Mouse (Mus musculus) small intestine, adult 2 months (tissue): Measurements from ENCODE around the gene Hoxd10. TPM values are rescaled to one million over a fixed set of nuclear protein-coding genes. Genes with fewer than 3 reads are reported as not detected.

ENCODE experiments used
- H3K27ac ChIP-seq: fragments of 200-500 bp; 2 replicates; pipeline ENCODE4 v1.5.1; 2012; ENCODE audit warnings: low read depth, low read length, control low read depth, inconsistent platforms; ENCODE audit not compliant: insufficient read depth
- H3K27me3 ChIP-seq: fragments of 200-500 bp; 2 replicates; pipeline ENCODE4 v1.6.1; 2012; ENCODE audit warnings: mild to moderate bottlenecking, moderate library complexity, low read length, inconsistent platforms; ENCODE audit not compliant: control insufficient read depth, insufficient read depth
- H3K36me3 ChIP-seq: fragments of 200-500 bp; 2 replicates; pipeline ENCODE4 v1.6.1; 2012; ENCODE audit warnings: mild to moderate bottlenecking, low read length, control low read depth, inconsistent platforms; ENCODE audit not compliant: control insufficient read depth, insufficient read depth
- H3K4me1 ChIP-seq: fragments of 200-500 bp; 2 replicates; pipeline ENCODE4 v1.6.1; 2012; ENCODE audit warnings: low read length, inconsistent platforms, mixed read lengths; ENCODE audit not compliant: control insufficient read depth, insufficient read depth, insufficient read length
- H3K4me3 ChIP-seq: fragments of 200-500 bp; 2 replicates; pipeline ENCODE4 v1.5.1; 2012; ENCODE audit warnings: low read depth, mild to moderate bottlenecking, control low read depth, inconsistent platforms, low read length, moderate library complexity
- CTCF ChIP-seq: fragments of 200-500 bp; IDR thresholded peaks from 2 replicates; pipeline ENCODE4 v1.5.1; 2012; ENCODE audit warnings: low read depth, mild to moderate bottlenecking, control low read depth, inconsistent platforms, low read length, moderate library complexity, mixed read lengths; ENCODE audit not compliant: insufficient replicate concordance, insufficient read length; ENCODE audit errors: extremely low read depth
- POLR2A ChIP-seq: fragments of 200-500 bp; IDR thresholded peaks from 2 replicates; pipeline ENCODE4 v1.6.1; 2012; ENCODE audit warnings: low read depth, mild to moderate bottlenecking, control low read depth, inconsistent platforms, low read length, moderate library complexity
- WGBS: fragments of 180-500 bp; shearing (Covaris S2); methylation state at CpG from one replicate; pipeline ENCODE4 v1.1.7; 2018; 5-methylcytosine and 5-hydroxymethylcytosine counted together
- polyA plus RNA-seq: library from polyadenylated mRNA; depleted of rRNA; stranded (reverse); fragments of >200 nt; gene quantifications from 2 replicates; pipeline ENCODE4 v1.2.3, GENCODE M21; 2012; rRNA removed

The Hoxd10 gene
- polyA plus RNA-seq, 1 experiment = not detected

DNA sequence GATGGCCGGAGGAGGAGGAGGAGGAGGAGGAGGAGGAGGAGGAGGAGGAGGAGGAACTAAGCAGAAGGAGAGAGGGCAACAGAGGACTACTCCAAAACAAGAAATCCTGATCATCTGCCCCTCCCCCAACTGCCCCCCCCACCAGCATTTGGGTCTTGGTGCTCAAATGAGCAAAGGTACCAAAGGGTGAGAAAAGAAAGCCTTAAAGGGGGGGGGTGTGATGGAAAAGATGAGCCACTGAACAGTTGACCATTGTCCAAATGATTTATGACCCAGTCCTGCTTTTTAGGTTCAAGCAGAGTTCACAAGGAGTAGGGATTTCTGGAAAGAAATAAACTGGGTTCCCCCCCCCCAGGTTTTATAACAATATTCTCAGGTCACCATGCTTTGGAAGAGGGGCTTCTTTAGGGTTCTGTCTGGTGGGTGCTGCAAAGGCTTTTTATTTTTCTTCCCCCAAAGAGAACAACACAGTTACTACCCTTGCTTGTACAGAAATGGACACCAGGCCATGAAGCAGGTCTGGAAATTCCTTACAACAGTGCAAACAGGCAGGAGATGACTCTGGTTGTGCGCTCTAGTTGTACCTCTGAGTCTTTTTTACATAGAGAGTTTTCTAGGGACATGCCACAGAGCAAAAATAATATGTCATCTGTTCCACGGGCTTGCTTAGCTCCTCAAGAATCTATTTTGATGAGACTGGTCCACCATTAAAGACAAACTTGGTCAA, 49.7 kb downstream of the Hoxd10 start:
- 56% methylated on average over 2 of the region's 3 CpGs for WGBS
- H3K27me3 ChIP-seq = peaks cover 54% of the 10 kb centered on the region
- no peak overlapping the region for H3K4me3 ChIP-seq
- H3K27ac ChIP-seq = no peak overlapping the region
- H3K36me3 ChIP-seq = no peaks in the 10 kb centered on the region
- H3K4me1 ChIP-seq = no peaks in the 10 kb centered on the region; the same call in 1 of the 2 replicates
- TF ChIP-seq CTCF (no peak), POLR2A (no peak)

DNA sequence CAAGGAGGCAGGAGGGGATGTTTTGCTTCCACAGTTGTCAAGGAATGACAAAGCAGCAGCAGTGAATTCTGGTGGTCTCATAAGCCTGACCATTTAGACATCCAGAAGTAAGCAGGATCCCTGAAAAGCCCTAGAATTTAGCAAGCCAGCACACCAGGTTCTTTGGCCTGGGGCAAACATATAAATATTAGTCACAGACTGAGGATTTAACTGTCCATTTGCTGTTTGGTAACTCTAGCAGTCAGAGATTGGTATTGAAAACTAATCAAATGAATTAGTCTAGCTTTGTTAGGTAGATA, 50.2 kb downstream of the Hoxd10 start:
- TF ChIP-seq POLR2A = no peak
- TF ChIP-seq CTCF = no peak
- no peaks in the 10 kb centered on the region; the same call in 1 of the 2 replicates for H3K4me1 ChIP-seq
- H3K27ac ChIP-seq = no peak overlapping the region
- no peaks in the 10 kb centered on the region for H3K36me3 ChIP-seq
- no peak overlapping the region for H3K4me3 ChIP-seq
- peaks cover 58% of the 10 kb centered on the region for H3K27me3 ChIP-seq

Other genes with a start within 250 kb of the Hoxd10 start
- 1.5 and 1.6 TPM in 2 replicates for gene Lnpk, start 112.5 kb upstream of the Hoxd10 start, polyA plus RNA-seq
- gene Evx2, start 32.4 kb upstream of the Hoxd10 start, polyA plus RNA-seq = not detected in 2 replicates
- gene Hoxd13, start 23.6 kb upstream of the Hoxd10 start, polyA plus RNA-seq = not detected in 2 replicates
- not detected in 2 replicates for gene Hoxd12, start 16.9 kb upstream of the Hoxd10 start, polyA plus RNA-seq
- gene Hoxd11, start 12.4 kb upstream of the Hoxd10 start, polyA plus RNA-seq = not detected in 2 replicates
- 0.24 and 0.34 TPM in 2 replicates for gene Hoxd9, start 5.8 kb downstream of the Hoxd10 start, polyA plus RNA-seq
- 0.60 and 3.1 TPM in 2 replicates for gene Hoxd8, start 12.7 kb downstream of the Hoxd10 start, polyA plus RNA-seq
- 0.42 and 0.48 TPM in 2 replicates for gene Hoxd3, start 20.0 kb downstream of the Hoxd10 start, polyA plus RNA-seq
- 1.2 and 2.9 TPM in 2 replicates for gene Hoxd4, start 20.0 kb downstream of the Hoxd10 start, polyA plus RNA-seq
- gene Gm28230, start 34.8 kb downstream of the Hoxd10 start, polyA plus RNA-seq = 0.04 and 0.10 TPM in 2 replicates
- gene Hoxd1, start 71.1 kb downstream of the Hoxd10 start, polyA plus RNA-seq = not detected in 2 replicates
- gene Mtx2, start 133.9 kb downstream of the Hoxd10 start, polyA plus RNA-seq = 50.3 and 64.1 TPM in 2 replicates